Mouse (Mus musculus) frontal cortex, postnatal 14 days (tissue): ENCODE measurements at regions not wholly inside any gene's neighbourhood (a gene's known extent, or its start where the extent isn't known, plus 50 kb on each side); places are given as distances from the start of the nearest gene placed in this dataset.

ENCODE experiments used
- DNase-seq, 2 experiments: peaks; one replicate each; pipeline ENCODE4 v3.0.0; 2022; ENCODE audit warnings: low spot score in 2 of 2

DNA sequence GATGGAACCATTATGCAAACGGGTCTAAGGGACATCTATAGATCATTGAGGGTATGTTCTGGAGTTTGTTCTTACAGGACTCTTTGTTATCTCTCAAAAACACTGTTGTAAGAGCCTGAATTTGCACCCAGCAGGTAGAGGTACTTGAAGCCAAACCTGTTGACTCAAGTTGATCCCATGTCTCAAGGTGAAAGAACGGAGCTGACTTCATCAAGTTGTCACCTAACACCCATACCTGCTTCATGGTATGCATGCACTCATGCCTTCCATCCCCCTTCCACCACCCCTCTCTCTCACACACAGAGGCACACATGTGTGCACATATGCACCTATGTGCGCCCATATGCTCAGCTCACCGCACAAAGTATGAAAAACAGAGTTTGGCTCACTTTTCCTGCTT, 189.0 kb downstream of the Ttll7 start:
- no peak for DNase-seq

DNA sequence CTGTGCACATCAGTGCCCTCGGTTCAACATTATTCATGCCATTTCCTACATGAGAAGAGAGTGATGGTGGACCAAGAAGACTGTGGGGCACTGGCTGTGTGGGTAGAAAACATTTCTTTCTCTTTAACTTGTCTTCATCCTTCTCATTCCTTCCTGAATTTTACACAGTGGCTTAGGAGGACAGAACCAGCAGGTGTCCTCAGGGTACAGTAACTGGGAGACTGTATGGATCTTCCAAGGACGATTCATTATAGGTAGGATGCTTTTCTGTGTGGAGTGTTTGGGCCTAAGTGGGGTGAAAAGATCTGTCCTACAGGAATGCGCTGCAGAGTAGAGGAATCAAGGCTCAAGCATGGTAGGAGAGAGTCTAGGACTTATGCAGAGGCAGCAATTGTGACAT, 190.7 kb downstream of the Ttll7 start:
- DNase-seq, result no peak

DNA sequence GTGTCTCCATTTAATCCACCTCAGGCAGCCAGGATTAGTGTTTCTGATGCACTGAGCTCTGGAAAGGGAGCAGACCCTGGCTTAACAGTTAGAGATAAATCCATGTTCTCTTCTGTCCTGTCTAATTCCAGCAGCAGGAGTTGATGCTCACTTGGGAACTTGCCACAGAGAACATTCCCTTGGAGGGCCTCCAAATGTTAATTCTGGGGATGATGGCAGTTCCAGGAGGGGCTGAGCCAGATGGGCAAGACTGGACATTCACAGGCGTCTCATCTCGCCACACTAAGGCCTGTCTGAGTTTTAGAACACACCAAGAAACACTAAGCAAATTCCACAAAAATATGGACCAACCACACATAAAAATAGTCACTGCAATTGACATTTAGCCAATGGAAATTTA, 194.5 kb downstream of the Ttll7 start:
- peak in 1 of 2 experiments; percentile 7 for DNase-seq

DNA sequence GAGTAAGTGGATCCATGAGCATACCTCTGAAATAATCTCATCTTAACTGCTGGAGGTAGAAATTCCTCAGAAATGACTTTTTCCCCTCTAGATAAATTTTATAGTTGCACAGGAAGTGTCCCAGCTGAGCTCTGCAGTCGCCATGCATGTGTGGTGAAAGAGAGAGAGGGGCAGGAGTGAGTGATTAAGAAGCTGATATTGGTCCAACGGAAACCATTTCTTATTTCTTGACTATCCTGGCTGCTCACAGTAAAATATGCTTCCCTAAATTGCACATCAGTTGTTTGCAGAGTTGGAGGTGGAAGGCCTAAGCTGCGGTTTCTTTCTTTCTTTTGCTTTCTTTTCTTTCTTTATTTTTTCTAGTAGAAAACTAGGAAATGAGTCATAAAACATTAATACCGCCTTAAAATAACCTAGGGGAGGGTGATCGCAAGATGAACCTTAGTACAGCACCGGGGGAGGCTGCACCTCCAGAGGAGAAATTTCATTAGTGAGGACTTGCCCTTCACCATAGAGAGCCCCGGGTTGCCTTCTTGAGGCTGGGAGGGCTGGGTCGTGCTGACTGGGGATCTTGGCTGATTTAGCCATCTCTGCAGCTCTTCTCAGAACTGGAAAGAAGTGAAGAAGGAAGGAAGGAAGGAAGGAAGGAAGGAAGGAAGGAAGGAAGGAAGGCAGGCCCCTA, 202.1 kb downstream of the Ttll7 start:
- DNase-seq, result no peak

DNA sequence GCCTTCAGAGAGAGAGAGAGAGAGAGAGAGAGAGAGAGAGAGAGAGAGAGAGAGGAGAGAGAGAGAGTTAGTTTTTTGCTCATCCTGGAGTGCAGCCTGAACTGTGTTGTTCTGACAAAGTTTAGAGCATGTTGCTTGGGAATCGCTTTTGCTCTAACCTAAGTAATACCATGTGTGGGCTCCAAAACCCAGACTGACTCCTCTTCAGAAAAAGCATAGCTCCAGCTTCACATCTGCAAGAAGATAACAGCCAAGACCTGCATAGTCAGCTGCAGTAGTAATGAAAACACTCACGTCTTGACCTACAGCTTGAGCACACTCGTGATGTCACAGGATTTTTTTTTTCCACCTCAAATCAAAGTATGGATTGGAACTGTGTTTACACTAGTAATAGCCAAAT, 205.7 kb downstream of the Ttll7 start:
- no peak for DNase-seq

DNA sequence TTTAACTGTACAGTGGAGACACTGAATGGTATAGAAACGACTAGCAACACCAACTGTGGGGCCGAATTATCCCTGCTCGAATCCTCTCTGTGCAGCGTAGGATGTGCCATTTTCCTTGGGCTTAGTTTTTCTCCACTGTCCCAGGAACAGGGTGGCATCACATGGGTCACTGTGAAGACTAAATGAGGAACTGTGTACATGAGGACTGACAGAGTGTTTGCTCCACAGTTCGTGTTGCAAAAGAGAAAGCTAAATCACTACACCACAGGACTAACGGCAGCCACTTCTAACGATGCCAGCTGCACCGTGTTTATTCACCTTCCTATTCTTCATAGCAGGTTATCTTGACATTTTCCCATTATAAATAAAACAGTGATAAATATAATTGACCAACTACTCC, 208.5 kb downstream of the Ttll7 start:
- no peak for DNase-seq

DNA sequence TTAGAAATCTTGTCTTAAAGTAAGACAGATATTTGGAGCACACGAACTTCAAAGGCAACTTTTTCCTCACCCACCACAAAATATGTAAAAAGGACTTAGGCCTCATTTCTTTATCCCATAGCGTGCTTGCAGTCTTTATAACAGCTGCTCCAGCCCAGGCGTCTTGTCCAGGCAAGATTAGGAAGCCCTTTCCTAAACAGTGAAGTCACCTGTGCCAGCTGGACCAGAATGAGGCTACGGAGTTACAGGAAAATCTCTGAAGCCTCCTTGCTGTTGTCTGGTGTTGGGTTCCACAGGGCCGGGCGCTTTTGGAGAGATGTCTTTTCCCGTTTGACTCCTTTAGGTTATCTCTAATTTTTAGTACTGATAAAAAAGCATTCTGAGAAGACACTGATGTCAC, 210.3 kb downstream of the Ttll7 start:
- no peak for DNase-seq

DNA sequence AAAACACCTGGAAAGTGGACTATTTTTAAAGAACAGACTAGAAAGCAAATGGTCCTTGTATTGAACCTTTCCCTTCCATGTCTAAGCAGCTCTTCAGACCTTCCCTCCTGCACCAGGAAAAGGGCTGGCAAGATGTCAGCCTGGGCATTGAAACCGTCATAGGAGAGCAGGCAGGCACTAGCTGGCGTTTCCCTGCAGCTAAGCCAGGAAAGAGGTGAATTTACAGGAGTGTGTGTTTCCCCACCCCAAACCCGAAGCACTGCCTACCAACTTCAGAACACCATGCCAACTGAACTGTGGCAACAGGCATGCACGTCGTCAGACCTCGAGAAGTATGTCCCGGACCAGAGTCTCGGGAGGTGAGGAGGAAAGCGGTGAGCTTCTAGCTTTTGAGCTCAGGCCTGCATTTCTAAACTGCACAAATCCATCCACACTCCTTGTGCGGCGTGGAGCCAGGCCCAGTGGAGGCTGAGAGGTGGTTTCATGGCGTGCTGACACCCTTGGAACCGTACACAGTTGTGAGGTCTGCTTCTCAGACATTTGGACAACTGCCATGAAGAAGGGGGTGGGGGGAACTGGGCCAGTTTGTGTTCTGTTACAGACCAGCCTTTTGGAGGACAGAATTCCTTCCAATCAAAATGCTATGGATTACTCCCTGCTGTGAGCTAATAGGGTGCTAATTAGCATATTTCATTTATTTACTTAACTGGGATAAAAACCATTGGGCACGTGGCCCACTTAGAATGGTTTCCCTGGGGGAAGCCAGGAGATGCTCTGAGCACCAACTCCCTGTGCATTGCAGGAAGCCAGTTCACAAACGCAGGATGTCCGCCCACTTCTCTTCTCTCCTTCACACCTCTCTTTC, 211.6 kb downstream of the Ttll7 start:
- DNase-seq, result peak in 1 of 2 experiments; percentile 16

DNA sequence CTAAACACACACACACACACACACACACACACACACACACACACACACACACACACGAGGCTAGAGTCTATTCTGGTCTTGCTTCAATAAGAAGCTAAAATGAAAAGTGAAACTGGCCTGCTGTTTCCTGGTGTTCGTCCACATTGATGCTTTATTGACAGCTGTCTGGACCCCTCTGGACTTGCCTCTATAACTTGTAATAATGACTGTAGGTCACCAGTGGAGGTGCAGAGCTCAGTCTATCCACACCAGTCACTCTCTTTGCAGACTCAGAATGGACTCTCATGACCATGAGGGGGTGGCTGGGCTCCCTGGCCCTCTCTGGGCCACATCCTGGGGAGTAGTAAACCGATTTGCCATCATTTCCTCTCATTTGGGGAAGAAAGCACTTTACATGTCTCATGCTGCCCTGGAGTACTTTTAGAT, 212.3 kb downstream of the Ttll7 start:
- no peak for DNase-seq

DNA sequence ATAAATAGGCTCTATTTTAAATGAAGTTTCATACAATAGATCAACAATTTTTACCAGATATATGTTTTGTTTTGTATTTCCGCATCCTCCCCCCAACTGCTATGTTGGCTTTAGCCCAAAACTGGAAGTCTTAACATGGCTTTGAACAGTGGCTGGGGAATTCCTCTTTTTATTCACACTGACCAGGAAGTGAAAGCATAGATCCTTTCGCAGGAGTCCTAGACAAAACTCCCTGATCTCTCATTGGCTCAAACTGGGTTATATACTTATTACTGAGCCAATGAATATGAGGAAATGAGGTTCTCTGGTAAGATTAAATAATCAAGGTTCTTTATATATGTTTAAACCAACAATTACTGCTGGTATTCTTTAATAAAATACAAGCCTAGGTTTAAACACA, 218.8 kb downstream of the Ttll7 start:
- no peak for DNase-seq

DNA sequence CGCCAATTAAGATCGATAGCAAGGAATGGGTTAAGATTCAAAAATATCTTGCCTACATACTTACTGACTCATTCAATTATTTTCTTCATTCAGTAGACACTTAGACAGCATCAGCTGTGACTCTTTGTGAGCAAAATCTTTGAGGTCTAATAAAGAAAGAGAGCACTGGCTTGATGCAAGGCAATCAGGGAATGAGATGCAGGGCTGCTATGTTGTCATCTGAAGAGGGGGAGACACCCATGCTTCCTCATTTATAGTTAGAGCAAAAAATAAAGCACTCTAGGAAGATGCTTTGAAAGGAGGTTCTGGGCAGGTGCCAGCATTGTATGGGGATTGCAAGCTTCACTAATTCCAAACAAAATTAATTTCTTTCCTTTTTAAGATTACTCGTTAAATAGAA, 228.0 kb downstream of the Ttll7 start:
- no peak for DNase-seq

DNA sequence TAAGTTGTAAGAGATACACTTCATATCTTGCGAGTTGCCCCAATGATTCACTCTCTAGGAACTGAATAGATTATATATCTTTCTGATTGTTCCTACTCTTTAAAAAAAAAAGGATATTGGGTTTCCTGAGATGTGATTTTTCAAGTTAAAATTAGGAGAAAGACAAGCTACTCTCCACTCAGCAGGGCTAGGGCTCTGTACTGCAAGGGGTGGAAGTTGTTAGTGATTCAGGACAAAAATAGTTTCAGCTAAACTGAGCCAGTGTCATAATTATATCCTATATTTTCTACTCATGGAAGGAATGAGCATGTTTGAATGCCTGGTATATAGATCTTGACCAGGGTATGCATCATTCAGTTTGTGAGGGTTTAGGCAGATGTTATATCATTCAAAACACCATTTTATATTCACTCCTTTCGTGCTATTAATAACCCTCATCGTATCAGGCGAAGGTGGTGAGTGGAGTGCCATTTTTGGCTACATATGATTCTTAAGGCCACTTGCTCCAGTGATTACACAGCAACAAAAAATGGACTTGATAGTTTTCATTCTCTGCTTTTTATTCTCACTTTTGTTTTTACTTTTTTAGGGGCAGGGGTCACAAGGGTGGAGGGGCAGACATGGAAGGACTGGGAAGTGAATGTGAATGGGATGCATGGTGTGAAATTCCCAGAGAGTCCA, 228.7 kb downstream of the Ttll7 start:
- DNase-seq, result no peak

DNA sequence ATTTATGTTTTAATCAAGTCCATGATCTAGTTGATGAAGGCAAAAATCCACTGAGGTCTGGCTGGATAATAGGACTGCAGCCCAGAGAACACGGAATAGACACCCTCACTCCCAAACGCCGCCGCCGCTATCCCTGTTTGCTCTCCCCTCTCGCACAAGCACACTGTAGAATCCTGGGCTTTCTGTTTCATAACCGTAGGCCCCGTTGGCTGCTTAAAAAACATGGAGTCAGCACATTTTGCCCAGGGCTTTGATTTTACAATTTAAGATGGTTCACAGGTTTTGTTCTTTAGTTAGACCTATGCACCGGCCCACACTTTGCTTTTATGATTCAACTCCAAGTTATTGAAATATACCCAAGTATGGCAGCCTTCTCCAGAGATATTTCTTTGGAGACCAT, 229.6 kb downstream of the Ttll7 start:
- no peak for DNase-seq

DNA sequence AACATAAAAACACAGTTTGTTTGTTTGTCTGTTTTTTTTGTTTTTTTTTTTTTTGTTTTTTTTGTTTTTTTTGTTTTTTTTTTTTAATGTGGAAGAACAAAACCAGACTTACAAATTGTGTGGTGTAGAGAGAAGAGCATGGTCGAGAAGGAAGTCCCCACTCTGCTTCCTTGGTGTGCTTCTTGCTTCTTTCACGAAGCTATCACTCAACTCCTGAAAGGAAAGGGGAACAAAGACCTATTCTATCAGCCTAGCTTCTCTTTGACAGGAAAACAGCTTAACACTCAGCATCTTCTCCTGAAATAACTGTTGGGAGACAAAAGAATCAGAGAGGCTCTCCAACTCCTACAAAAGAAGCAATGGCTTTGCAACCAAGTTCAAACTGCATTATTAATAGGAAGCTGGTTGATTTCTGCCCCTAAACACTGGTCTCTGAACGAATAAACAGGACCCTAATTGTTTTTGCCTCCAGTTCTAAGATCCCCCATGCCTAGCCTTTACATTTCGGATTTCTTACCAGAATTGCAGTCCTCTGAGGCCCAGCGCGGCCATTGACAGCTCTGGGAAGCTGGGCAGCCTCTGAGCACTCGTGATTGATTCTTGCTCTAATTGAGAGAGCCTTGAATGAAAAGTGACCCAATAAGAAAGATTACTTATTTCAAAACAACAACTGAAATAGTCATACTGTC, 230.2 kb downstream of the Ttll7 start:
- DNase-seq, result no peak

DNA sequence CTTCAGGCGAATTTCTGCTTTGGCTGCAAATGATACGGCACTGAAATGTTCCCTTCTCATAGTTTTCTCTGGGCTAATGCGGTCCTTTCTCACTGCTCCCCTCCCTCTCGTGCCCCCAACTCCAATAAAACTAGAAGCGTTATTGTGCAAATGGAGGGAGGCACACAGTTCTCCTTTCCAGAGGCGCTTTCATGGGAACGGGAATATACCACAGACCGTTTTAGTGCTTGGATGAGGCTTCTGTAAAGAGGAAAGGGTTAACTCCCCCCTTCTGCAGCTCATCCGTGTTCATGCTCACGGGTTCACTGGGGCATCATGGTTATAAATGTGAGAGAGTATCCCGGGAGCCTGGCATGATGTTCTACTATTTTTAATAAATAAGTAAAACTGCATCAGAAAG, 231.2 kb downstream of the Ttll7 start:
- DNase-seq, result no peak

DNA sequence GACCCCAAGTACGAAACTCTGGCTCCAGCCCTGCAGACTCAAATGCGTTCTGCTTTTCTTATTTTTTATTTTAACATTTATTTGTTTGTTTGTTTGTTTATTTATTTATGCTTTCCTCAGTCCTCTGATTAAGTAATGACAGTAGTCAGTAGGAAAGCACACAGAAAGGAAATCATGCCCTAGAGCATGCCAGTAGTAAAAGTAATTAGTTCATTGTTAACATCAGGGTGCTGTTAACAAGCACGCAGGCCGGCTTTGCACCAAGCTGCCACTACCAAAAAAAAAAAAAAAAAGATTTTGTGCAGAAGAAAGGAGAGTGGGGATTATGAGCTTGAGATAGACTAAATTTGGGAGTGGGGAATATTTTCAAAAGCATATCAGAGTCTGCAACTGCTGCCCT, 231.7 kb downstream of the Ttll7 start:
- DNase-seq, result no peak

DNA sequence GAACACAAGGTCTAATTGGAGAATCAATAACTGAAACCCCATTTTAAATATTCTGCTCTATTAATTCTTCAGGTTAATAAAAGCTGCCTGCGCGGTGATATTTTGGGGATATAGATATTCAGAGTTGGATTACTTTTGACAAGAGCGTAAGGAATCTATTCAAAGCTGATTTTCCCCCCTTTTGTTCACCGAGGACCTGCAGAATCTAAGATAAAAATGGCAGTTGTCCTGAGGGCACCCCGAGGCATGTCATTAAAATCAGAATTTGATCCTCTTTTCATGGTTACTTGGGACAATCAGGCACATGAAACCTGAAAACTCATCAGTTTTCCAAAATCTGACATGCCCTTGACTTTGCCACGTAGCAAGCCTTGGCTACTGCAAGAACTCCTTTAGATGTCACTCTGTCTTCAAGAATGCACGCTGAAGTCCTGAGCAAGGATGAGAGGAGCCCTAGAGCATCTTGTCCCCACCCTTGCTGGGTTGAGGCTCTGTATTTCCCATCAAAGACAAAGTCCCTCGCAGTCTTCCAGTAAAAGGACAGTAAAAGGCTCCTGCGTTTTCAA, 232.5 kb downstream of the Ttll7 start:
- no peak for DNase-seq

DNA sequence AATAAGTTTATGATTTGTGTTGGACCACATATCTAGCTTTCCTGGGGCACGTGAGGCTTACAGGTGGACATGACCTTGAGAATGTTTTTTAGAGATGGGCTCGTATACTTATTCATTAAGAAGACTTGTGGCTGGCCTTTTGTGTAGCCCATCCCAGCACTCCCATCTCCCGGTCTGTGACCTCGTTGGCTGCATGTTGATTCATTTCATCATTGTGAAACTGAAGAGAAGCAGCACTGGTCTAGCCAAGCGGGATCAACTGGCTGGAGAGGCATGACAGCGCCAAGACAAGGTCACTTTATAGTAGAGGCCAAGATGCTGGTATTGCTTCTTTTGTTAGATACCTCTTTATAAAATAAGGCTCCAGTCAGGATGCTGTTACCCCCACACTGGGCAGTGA, 236.0 kb downstream of the Ttll7 start:
- no peak for DNase-seq

DNA sequence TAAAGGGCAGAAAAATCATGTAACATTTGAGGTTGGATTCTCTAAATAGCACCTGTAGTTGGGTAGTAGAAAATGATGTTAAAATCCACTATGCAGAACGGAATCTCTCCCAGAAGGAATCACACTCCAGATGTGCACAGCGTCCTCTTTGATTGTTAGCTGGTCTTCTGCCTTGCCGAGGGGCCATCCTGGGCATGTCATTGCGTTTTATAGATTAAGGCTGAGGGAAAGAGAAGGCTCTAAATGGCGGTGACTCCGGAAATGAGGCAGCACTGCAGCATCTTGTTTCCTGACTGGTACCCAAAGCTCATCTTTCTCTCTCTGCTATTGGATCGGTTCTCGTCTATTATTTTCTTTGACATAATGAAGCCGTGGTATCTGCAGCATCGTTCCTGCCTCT, 237.5 kb downstream of the Ttll7 start:
- DNase-seq, result no peak

DNA sequence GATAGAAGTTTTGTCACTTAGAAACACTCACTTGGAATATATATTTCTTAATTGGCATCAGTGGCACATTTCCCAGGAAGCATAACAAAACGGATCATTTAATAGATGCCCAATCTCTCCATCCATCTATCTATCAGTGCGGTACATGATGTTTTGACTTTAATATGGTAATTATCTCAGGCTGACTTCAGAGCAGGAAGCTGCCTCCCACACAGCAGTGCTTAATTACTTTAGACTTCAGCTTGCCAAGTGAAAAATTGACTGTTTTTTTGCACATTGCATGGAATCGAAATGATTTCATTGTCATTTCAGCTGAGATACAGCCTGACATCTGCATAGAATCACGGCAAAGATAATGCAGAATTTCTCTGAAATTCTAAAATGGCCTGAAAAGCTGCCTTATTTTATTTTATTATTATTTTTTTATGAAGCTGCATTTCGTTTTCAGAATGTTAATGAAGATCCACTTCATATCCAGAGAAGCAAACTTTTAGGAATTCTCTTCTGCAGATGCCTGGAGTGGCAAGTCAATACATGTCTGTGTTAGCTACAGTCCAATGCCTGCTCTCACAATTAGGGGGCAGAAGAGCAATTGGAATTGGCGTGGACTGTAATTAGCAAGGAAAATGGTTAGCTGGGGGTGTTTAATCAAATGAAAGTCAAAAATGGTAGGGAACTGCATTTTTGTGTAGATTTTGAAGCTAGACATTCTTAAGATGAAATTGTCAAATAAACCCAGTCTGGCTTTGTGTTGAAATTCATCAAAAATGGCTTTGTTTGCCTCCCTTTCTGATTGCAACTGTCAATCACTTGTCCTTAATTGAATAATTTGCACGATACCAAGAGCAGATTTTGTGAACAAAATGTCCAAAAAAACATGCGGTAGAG, 240.3 kb downstream of the Ttll7 start:
- no peak for DNase-seq

DNA sequence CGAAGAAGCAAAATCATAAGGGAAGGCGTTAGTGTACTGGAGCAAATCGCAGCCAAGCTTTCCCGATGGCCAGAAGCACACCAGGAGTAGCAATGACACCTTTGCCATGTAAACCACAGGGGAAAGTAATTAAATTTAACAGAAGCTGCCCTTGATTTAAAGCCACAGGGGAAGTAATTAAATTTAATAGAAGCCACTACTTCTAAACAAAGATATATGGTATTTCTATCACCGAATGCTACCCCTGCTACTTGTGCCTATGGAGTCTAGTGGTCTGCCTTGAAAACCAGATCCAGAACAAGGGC, 240.9 kb downstream of the Ttll7 start:
- DNase-seq, result no peak
